Mouse (Mus musculus) subcutaneous adipose tissue, adult 2 months (tissue): ENCODE measurements around the gene Jade2. TPM values are rescaled to one million over a fixed set of nuclear protein-coding genes. Genes with fewer than 3 reads are reported as not detected.

Experiments
- polyA plus RNA-seq: library from polyadenylated mRNA; depleted of rRNA; stranded (reverse); fragments of >200 nt; gene quantifications from 2 replicates; pipeline ENCODE4 v1.2.3, GENCODE M21; 2012; ENCODE audit warnings: low replicate concordance; rRNA removed

Jade2 gene
- 10.1 and 10.4 TPM in 2 replicates for polyA plus RNA-seq

GRCm38 (mm10) chr11:51857081-51857671 is at the start of gene Jade2:
Jade2 (minus strand) TSS chr11:51857653.

Other genes starting within 250 kb of the Jade2 start
- gene Nhp2, start 237.9 kb downstream of the Jade2 start, polyA plus RNA-seq = 48.2 and 92.9 TPM in 2 replicates
- 52.2 and 111 TPM in 2 replicates for gene Rmnd5b, start 221.8 kb downstream of the Jade2 start, polyA plus RNA-seq
- 21.2 and 22.9 TPM in 2 replicates for gene N4bp3, start 206.8 kb downstream of the Jade2 start, polyA plus RNA-seq
- 14.2 and 16.8 TPM in 2 replicates for gene D930048N14Rik, start 206.7 kb downstream of the Jade2 start, polyA plus RNA-seq
- 19.7 and 32.1 TPM in 2 replicates for gene 0610009B22Rik, start 168.8 kb downstream of the Jade2 start, polyA plus RNA-seq
- 18.3 and 19.8 TPM in 2 replicates for gene Sec24a, start 94.0 kb downstream of the Jade2 start, polyA plus RNA-seq
- 25.9 and 37.9 TPM in 2 replicates for gene Sar1b, start 94.0 kb downstream of the Jade2 start, polyA plus RNA-seq
- 17.2 and 24.4 TPM in 2 replicates for gene Cdkn2aipnl, start 110.0 kb upstream of the Jade2 start, polyA plus RNA-seq
- gene Ube2b, start 143.1 kb upstream of the Jade2 start, polyA plus RNA-seq = 66.2 and 80.4 TPM in 2 replicates
- gene Cdkl3, start 146.6 kb upstream of the Jade2 start, polyA plus RNA-seq = 3.0 and 3.7 TPM in 2 replicates
- gene Ppp2ca, start 241.0 kb upstream of the Jade2 start, polyA plus RNA-seq = 45.3 and 49.1 TPM in 2 replicates